Mouse (Mus musculus) G1E (cell line): ENCODE data around the gene Coa3.

ENCODE experiments used
- CTCF ChIP-seq: IDR thresholded peaks from 2 replicates; pipeline ENCODE4 v1.5.1; 2012; ENCODE audit warnings: low read depth, low read length, inconsistent platforms, mixed read lengths
- GATA1 ChIP-seq: IDR thresholded peaks from 2 replicates; pipeline ENCODE4 v1.6.1; 2012; ENCODE audit warnings: borderline replicate concordance, low read length, inconsistent platforms, mixed read lengths
- GATA2 ChIP-seq: IDR thresholded peaks from 2 replicates; pipeline ENCODE4 v1.6.1; 2012; ENCODE audit warnings: low read depth, low read length, inconsistent platforms, borderline replicate concordance
- POLR2AphosphoS5 ChIP-seq: IDR thresholded peaks from 2 replicates; pipeline ENCODE4 v1.6.1; 2012; ENCODE audit warnings: low read depth, low read length, inconsistent platforms; ENCODE audit not compliant: insufficient replicate concordance
- TAL1 ChIP-seq: conservative IDR thresholded peaks from 2 replicates; pipeline ENCODE4 v1.6.1; 2012; ENCODE audit warnings: low read depth, low read length, inconsistent platforms, mixed read lengths

DNA sequence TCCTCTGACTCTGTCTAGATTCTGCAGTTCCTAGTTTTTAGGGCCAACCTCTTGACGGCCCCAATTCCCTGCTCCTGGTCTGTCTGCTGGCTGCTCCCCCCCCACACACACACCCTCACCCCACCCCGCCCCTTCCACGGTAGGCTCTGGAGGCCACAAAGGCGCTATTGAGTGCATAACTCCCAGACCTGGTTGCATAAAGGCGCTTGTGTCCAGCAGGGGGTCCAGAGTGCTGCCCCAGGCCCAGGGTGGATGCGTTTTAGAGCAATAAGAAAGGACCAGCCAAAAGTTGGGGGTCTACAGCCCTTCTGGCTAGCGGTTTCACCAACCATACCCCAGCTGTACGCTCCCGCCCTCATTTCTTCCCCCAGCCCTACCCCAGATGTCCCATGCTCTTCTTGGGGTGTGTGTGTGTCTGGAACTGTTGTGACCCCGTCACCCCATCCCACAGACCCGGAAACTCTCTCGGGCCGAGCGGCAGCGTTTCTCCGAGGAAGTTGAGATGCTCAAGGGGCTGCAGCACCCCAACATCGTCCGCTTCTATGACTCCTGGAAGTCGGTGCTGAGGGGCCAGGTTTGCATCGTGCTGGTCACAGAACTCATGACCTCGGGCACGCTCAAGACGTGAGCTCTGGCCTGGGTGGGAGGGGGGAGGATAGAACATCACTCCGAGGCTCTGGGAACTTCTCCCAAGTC is 16.5 kb downstream of the Coa3 start:
- TF ChIP-seq GATA1 (no peak), TAL1 (no peak), CTCF (no peak), POLR2AphosphoS5 (no peak), GATA2 (no peak)
